Mouse (Mus musculus) lung, postnatal 0 days (tissue): ENCODE data around the gene Cga. TPM values are rescaled to one million over a fixed set of nuclear protein-coding genes. Genes with fewer than 3 reads are reported as not detected.

ENCODE experiments used
- ATAC-seq: fragments of 200-750 bp; cut with Nextera tagmentation; 2 replicates; pipeline ENCODE4 v1.8.0; 2017; ENCODE audit warnings: moderate library complexity
- DNase-seq: peaks from one replicate; pipeline ENCODE4 v3.0.0-alpha.2; 2016; ENCODE audit warnings: low spot score
- H3K27ac ChIP-seq: fragments of 300-500 bp; sonication (generic); 2 replicates; pipeline ENCODE4 v1.5.1; 2014; ENCODE audit warnings: antibody characterized with exemption, mild to moderate bottlenecking, low read length, mixed read lengths
- H3K27me3 ChIP-seq: fragments of 300-500 bp; sonication (generic); replicated peaks from 2 replicates; pipeline ENCODE4 v1.6.1; 2014; ENCODE audit warnings: low read length, mixed read lengths; ENCODE audit not compliant: insufficient read depth
- H3K36me3 ChIP-seq: fragments of 300-500 bp; sonication (generic); 2 replicates; pipeline ENCODE4 v1.6.1; 2014; ENCODE audit warnings: low read length, mixed read lengths; ENCODE audit not compliant: insufficient read depth
- H3K4me1 ChIP-seq: fragments of 300-500 bp; sonication (generic); 2 replicates; pipeline ENCODE4 v1.6.1; 2014; ENCODE audit warnings: antibody characterized with exemption, low read depth, low read length, mixed read lengths; ENCODE audit not compliant: insufficient read depth
- H3K4me2 ChIP-seq: fragments of 300-500 bp; sonication (generic); replicated peaks from 2 replicates; pipeline ENCODE4 v1.6.1; 2014; ENCODE audit warnings: low read depth, mild to moderate bottlenecking, low read length, moderate library complexity, mixed read lengths
- H3K4me3 ChIP-seq: fragments of 300-500 bp; sonication (generic); 2 replicates; pipeline ENCODE4 v1.5.1; 2014; ENCODE audit warnings: low read depth, low read length
- H3K9ac ChIP-seq: fragments of 300-500 bp; sonication (generic); replicated peaks from 2 replicates; pipeline ENCODE4 v1.6.1; 2014; ENCODE audit warnings: low read depth, mild to moderate bottlenecking
- H3K9me3 ChIP-seq: fragments of 300-500 bp; sonication (generic); 2 replicates; pipeline ENCODE4 v1.6.1; 2016; ENCODE audit warnings: low read length, mixed read lengths
- CTCF ChIP-seq: IDR thresholded peaks from 2 replicates; pipeline ENCODE4 v1.5.1; 2016; ENCODE audit warnings: antibody characterized with exemption, mild to moderate bottlenecking
- EP300 ChIP-seq: IDR thresholded peaks from 2 replicates; pipeline ENCODE4 v1.6.1; 2016; ENCODE audit warnings: antibody characterized with exemption, mild to moderate bottlenecking, control low read depth
- WGBS: fragments of 180-500 bp; shearing (Covaris S2); extraction: QIAGEN DNeasy Blood & Tissue Kit; methylation state at CpG from one replicate; pipeline ENCODE4 v1.1.7; 2014; 5-methylcytosine and 5-hydroxymethylcytosine counted together
- polyA plus RNA-seq: library from polyadenylated mRNA; unstranded; fragments of >200 nt; fragmentation: Nextera tagmentation; extraction: Ambion mirVana; gene quantifications from 2 replicates; pipeline ENCODE4 v1.2.1, GENCODE M21; 2015

Gene Cga
- polyA plus RNA-seq, 1 experiment from 2014 or later: not detected

DNA sequence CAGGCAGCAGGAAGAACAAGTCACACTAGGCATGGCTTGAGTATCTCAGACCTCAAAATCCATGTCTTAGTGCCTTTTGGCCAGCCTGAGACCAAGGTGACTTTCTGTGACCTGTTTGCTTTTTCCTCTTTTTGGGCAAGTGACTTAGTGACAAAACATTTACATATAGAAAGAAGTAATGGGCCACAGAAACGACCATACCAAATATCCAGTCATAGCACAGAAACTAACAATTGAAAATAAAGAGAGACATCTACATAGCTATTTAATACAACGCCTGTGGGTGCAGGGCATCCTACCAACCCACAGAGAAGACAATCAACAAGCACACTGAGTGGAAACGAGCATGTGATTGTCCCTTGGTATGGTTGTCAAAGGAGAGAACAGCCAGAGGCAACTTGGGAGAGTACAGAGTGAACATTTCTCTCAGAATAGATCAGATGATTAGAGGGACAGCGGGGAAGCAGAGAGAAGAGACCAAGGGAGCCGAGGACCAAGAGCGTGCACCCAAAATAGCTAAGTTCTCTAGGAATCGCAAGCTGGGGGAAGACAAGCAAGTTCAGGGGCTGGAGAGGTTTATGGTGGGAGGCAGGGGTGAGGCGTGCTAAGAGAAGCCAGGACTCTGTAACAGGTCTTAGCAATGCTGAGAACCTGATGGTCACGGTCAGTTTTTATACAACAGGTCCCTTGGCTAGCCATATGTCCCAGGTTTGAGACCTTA is 7.8 kb upstream of the Cga start:
- Histone ChIP-seq H3K36me3 (no peaks in the 10 kb centered on the region), H3K4me2 (peak overlapping the region; percentile 78), H3K4me3 (peak overlapping the region; percentile 69; the same call in 1 of the 2 replicates), H3K9me3 (no peaks in the 10 kb centered on the region), H3K9ac (no peak overlapping the region), H3K4me1 (peaks cover 12% of the 10 kb centered on the region; the same call in 1 of the 2 replicates), H3K27ac (peak overlapping the region; percentile 78; the same call in 1 of the 2 replicates), H3K27me3 (no peaks in the 10 kb centered on the region)
- ATAC-seq (no peak), DNase-seq (no peak)
- TF ChIP-seq CTCF (no peak), EP300 (no peak)
- WGBS: 55% methylated on average over 9 of the region's 9 CpGs

DNA sequence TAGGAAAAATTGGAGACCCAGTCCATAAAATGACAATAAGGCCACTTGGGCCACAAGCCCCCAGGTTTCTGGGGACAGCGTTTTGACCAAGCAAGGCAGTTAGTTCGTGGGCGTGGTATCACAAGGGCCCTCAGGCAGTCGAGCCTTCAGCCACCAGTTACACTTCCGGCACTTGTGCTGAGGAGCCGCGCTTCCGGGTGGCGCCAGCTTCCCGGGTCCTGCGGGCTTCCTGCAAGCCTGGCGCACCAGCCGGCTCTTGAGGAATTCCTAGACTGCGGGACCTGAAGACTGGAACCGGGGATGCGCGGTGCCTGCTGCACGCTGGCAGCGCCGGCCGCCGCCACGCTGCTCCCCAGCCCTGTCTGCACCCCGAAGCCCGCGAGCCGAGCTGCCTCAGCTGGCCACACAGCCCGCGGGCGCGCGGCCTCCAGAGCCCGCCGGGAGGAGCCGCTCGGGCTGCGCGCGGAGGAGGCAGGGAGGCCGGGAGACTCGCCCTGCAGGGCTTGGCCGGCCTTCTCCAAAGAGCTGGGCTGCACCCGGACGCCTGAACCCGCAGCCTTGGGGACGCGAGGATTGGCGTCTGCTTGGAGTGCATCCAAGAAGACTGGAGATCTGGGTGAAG is 7.0 kb upstream of the Cga start:
- Histone ChIP-seq H3K27me3 (no peaks in the 10 kb centered on the region), H3K9ac (peak overlapping the region; percentile 63), H3K27ac (peak overlapping the region; percentile 78), H3K4me3 (peak overlapping the region; percentile 69), H3K4me1 (peaks cover 12% of the 10 kb centered on the region; the same call in 1 of the 2 replicates), H3K36me3 (no peaks in the 10 kb centered on the region), H3K9me3 (no peaks in the 10 kb centered on the region), H3K4me2 (peak overlapping the region; percentile 78)
- DNase-seq (peak; percentile 96), ATAC-seq (peak; percentile 82)
- TF ChIP-seq EP300 (no peak), CTCF (no peak; the same call in 1 of the 2 replicates)
- WGBS: under 1% methylated on average over 45 of the region's 48 CpGs

- Histone ChIP-seq H3K27me3 (no peaks in the 10 kb centered on the region), H3K27ac (peak overlapping the region; percentile 78; the same call in 1 of the 2 replicates), H3K4me2 (peak overlapping the region; percentile 78), H3K4me3 (peak overlapping the region; percentile 69), H3K4me1 (peaks cover 9% of the 10 kb centered on the region; the same call in 1 of the 2 replicates), H3K9me3 (no peaks in the 10 kb centered on the region), H3K9ac (no peak overlapping the region; the same call in 1 of the 2 replicates), H3K36me3 (no peaks in the 10 kb centered on the region)
- WGBS: 19% methylated on average over 7 of the region's 7 CpGs
- ATAC-seq (no peak), DNase-seq (no peak)
- no peak for TF ChIP-seq CTCF
- no peak for TF ChIP-seq EP300
Measured at GRCm38 (mm10) chr4:34887295-34887694, 6.3 kb upstream of the Cga start.

- H3K27ac ChIP-seq: no peak overlapping the region
- no peaks in the 10 kb centered on the region for H3K27me3 ChIP-seq
- WGBS: 16% methylated on average over 15 of the region's 15 CpGs
- H3K36me3 ChIP-seq: no peaks in the 10 kb centered on the region
- DNase-seq: no peak
- H3K9me3 ChIP-seq: no peaks in the 10 kb centered on the region
- no peak overlapping the region for H3K9ac ChIP-seq
- no peak for ATAC-seq
- H3K4me1 ChIP-seq: 0 out of 2 replicates have a peak, but pooled peaks cover 5% of the 10 kb centered on the region
- no peak overlapping the region for H3K4me3 ChIP-seq
- TF ChIP-seq EP300: no peak
- no peak for TF ChIP-seq CTCF
- no peak overlapping the region for H3K4me2 ChIP-seq
Measured at GRCm38 (mm10) chr4:34889101-34889811, 4.3 kb upstream of the Cga start.

GRCm38 (mm10) chr4:34889812-34890185 is 3.8 kb upstream of the Cga start:
- no peak overlapping the region for H3K4me2 ChIP-seq

DNA sequence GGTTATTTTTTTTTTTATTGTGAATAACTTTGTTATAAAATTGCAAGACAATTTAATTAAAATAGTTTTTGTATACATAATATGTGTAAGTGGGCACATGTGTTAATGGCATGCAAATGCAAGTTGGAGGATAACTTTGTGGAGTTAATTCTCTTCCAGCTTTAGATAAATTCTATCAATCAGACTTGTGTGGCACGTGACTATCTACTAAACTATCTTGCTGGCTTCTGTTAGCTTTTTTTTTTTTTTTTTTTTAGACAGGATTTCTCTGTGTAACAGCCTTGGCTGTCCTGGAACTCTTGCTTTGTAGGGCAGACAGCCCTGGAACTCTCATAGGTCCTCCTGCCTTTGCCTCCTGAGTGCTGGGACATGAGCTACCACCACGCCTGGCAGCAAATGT is 4.9 kb downstream of the Cga start:
- H3K27me3 ChIP-seq: no peaks in the 10 kb centered on the region
- H3K36me3 ChIP-seq: no peaks in the 10 kb centered on the region
- H3K4me3 ChIP-seq: no peak overlapping the region
- H3K9ac ChIP-seq: no peak overlapping the region
- H3K4me2 ChIP-seq: no peak overlapping the region
- H3K4me1 ChIP-seq: no peaks in the 10 kb centered on the region
- TF ChIP-seq EP300 (no peak), CTCF (no peak)
- 64% methylated on average over 2 of the region's 2 CpGs for WGBS
- DNase-seq: no peak
- no peak overlapping the region for H3K27ac ChIP-seq
- ATAC-seq: no peak
- H3K9me3 ChIP-seq: no peaks in the 10 kb centered on the region

More at GRCm38 (mm10) chr4:34889812-34890185, 3.8 kb upstream of the Cga start:
- ATAC-seq (no peak), DNase-seq (no peak)
- H3K4me3 ChIP-seq: no peak overlapping the region
- H3K4me1 ChIP-seq: 0 out of 2 replicates have a peak, but pooled peaks cover 5% of the 10 kb centered on the region
- no peak overlapping the region for H3K27ac ChIP-seq
- H3K27me3 ChIP-seq: no peaks in the 10 kb centered on the region
- no peak for TF ChIP-seq CTCF
- TF ChIP-seq EP300: no peak
- no peaks in the 10 kb centered on the region for H3K36me3 ChIP-seq
- WGBS: 20% methylated on average over 2 of the region's 2 CpGs
- no peak overlapping the region for H3K9ac ChIP-seq
- H3K9me3 ChIP-seq: no peaks in the 10 kb centered on the region
